Mouse (Mus musculus): ENCODE measurements around the gene Atp6v1g3. TPM values are rescaled to one million over a fixed set of nuclear protein-coding genes. Genes with fewer than 3 reads are reported as not detected.

The Atp6v1g3 gene
- polyA plus RNA-seq, 1 experiment from 2014 or later: not detected

DNA sequence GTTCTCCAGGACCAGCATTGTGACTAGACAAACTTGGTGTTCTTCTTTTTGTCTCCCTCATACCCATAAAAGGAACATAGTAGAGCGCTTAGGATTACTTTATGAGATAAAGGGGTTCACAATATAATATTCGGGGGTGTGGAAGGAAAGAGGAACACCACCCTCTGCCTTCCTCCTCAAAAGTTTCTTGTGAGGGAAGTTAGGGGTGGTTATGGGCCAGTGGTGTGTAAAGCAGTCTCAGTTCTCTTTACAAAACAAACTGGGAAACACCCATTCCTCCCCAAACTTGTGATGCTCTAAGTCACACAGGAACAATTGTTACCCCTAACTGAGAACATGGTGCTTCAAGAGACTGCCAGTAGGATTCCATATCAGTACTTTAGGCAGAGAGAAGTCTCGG lies 12.0 kb upstream of the Atp6v1g3 start:
- Histone ChIP-seq H3K36me3 (replicated peaks; ENCODE audit: insufficient read depth, low read length) (no peaks in the 10 kb centered on the region), H3K9me3 (ENCODE audit: low read length) (no peaks in the 10 kb centered on the region), H3K4me1 (ENCODE audit: insufficient read depth) (no peaks in the 10 kb centered on the region), H3K4me2 (ENCODE audit: low read depth, low read length) (no peak overlapping the region), H3K9ac (replicated peaks) (no peak overlapping the region), H3K27me3 (ENCODE audit: insufficient read depth, low read length) (no peaks in the 10 kb centered on the region), H3K4me3 (ENCODE audit: low read depth, low read length) (no peak overlapping the region), H3K27ac (ENCODE audit: low read depth) (no peak overlapping the region)
- ATAC-seq: no peak
- WGBS (ENCODE audit: insufficient replicate concordance): 66% methylated on average over 3 of the region's 3 CpGs
- DNase-seq: no peak
- TF ChIP-seq CTCF (IDR thresholded peaks at IDR 0.05; ENCODE audit: low read depth): no peak
- TF ChIP-seq EP300 (IDR thresholded peaks at IDR 0.05; ENCODE audit: low read depth): no peak

DNA sequence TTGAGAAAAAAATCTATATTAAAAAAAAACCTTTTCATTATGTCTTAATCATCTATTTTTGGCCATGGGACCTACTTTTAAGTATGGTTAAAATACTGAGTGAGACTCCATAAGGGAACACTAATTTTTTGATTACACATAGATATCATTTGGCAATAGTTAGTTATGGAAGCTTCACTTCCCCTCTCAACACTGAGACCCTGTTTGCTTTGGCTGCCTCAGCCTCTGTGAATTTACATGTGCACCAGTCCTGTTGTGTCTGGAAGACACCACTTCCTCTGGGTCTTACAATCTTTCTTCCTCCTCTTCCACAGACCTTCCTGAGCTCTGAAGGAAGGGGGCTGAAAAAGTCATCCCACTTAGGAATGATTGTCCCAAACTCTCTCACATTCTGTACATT lies 11.1 kb upstream of the Atp6v1g3 start:
- H3K9ac ChIP-seq (replicated peaks): no peak overlapping the region
- no peak overlapping the region for H3K4me2 ChIP-seq (ENCODE audit: low read depth, low read length)
- TF ChIP-seq CTCF (IDR thresholded peaks at IDR 0.05; ENCODE audit: low read depth) (no peak), EP300 (IDR thresholded peaks at IDR 0.05; ENCODE audit: low read depth) (no peak)
- no peaks in the 10 kb centered on the region for H3K4me1 ChIP-seq (ENCODE audit: insufficient read depth)
- H3K27me3 ChIP-seq (ENCODE audit: insufficient read depth, low read length): no peaks in the 10 kb centered on the region
- DNase-seq: no peak
- no peak overlapping the region for H3K27ac ChIP-seq (ENCODE audit: low read depth)
- H3K9me3 ChIP-seq (ENCODE audit: low read length): no peaks in the 10 kb centered on the region
- no peaks in the 10 kb centered on the region for H3K36me3 ChIP-seq (replicated peaks; ENCODE audit: insufficient read depth, low read length)
- H3K4me3 ChIP-seq (ENCODE audit: low read depth, low read length): no peak overlapping the region
- no peak for ATAC-seq

DNA sequence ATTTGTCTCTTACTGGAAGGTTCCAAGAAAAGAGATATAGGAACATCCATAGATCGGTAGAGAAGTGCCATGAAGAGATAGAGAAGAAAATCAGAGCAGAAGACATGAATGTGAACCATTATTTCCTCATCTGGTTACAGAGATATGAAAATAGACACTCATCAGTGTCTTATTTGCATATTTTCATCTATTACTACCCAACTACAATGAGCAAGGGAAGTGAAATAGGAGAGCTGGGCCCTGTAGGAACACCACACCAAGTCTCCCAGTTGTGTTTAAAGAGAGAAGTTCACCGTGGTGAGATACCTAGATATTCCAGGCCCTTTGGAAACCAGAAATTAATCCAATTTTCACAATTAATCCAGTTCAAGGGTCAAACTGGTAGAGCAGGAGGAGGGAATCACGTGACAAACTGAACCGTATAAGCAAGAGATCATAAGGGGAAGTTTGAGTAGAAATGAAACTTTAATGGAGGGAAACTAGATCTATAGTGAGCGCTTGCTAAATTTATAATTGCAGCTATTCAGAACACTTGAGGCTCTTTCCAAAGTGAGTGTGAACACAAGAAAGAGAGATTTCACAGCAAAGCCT lies 6.0 kb upstream of the Atp6v1g3 start:
- Histone ChIP-seq H3K27me3 (ENCODE audit: insufficient read depth, low read length) (no peaks in the 10 kb centered on the region), H3K36me3 (replicated peaks; ENCODE audit: insufficient read depth, low read length) (no peaks in the 10 kb centered on the region), H3K9me3 (ENCODE audit: low read length) (no peaks in the 10 kb centered on the region), H3K9ac (replicated peaks) (no peak overlapping the region), H3K27ac (ENCODE audit: low read depth) (no peak overlapping the region; the same call in 1 of the 2 replicates), H3K4me1 (ENCODE audit: insufficient read depth) (no peaks in the 10 kb centered on the region), H3K4me2 (ENCODE audit: low read depth, low read length) (no peak overlapping the region), H3K4me3 (ENCODE audit: low read depth, low read length) (no peak overlapping the region)
- TF ChIP-seq CTCF (IDR thresholded peaks at IDR 0.05; ENCODE audit: low read depth): no peak
- TF ChIP-seq EP300 (IDR thresholded peaks at IDR 0.05; ENCODE audit: low read depth): no peak
- ATAC-seq: no peak
- 60% methylated on average over 5 of the region's 5 CpGs for WGBS (ENCODE audit: insufficient replicate concordance)
- DNase-seq: no peak

DNA sequence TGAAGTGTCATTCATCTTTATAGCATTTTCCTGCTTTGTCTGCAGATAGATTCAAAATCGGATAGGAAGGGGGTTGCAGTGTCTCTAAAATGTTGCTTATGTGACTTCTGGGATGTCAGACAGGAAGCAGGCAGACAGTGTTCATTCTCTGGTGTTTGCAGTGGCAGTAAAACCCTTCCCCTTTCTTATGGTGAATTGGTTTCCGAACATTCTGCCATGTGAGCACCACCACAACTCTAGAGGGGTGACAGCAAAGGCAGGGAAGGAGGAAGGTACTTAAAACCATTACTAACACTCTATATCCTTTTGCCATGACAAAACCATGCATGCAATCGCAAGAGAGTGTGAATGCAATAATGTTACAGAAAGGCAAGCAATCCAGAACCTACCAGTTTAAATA lies 1.4 kb downstream of the Atp6v1g3 start:
- DNase-seq (no peak), ATAC-seq (no peak)
- H3K4me2 ChIP-seq (ENCODE audit: low read depth, low read length): no peak overlapping the region
- H3K27ac ChIP-seq (ENCODE audit: low read depth): no peak overlapping the region
- H3K4me3 ChIP-seq (ENCODE audit: low read depth, low read length): no peak overlapping the region
- no peak for TF ChIP-seq EP300 (IDR thresholded peaks at IDR 0.05; ENCODE audit: low read depth)
- no peak for TF ChIP-seq CTCF (IDR thresholded peaks at IDR 0.05; ENCODE audit: low read depth)
- no peak overlapping the region for H3K9ac ChIP-seq (replicated peaks)
- no peaks in the 10 kb centered on the region for H3K27me3 ChIP-seq (ENCODE audit: insufficient read depth, low read length)
- no peaks in the 10 kb centered on the region for H3K9me3 ChIP-seq (ENCODE audit: low read length)
- H3K4me1 ChIP-seq (ENCODE audit: insufficient read depth): no peaks in the 10 kb centered on the region
- H3K36me3 ChIP-seq (replicated peaks; ENCODE audit: insufficient read depth, low read length): no peaks in the 10 kb centered on the region
- 35% methylated on average over 3 of the region's 3 CpGs for WGBS (ENCODE audit: insufficient replicate concordance)

DNA sequence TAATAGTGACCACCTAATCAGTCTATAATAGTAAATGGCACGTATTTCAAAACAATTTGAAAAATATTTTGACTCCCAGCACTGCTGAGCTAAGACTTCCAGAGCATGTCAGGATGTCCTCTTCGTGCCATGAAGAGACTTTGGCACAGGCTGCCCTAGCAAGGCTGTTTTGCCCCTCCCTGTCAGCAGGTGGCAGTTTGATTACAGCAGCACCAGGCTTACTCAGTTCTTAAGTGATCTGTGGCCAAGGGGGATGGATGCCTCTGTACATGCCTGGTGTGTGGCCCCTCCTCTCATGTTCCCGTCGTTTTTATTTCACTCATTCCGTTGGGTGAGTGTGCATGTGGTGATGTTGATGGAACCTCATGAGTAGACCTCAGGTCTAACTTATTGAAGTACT lies 2.3 kb downstream of the Atp6v1g3 start:
- ATAC-seq: no peak
- Histone ChIP-seq H3K4me1 (ENCODE audit: insufficient read depth) (no peaks in the 10 kb centered on the region), H3K9ac (replicated peaks) (no peak overlapping the region), H3K27ac (ENCODE audit: low read depth) (no peak overlapping the region), H3K36me3 (replicated peaks; ENCODE audit: insufficient read depth, low read length) (no peaks in the 10 kb centered on the region), H3K27me3 (ENCODE audit: insufficient read depth, low read length) (no peaks in the 10 kb centered on the region), H3K4me3 (ENCODE audit: low read depth, low read length) (no peak overlapping the region), H3K9me3 (ENCODE audit: low read length) (no peaks in the 10 kb centered on the region), H3K4me2 (ENCODE audit: low read depth, low read length) (no peak overlapping the region)
- DNase-seq: no peak
- 55% methylated on average over 5 of the region's 5 CpGs for WGBS (ENCODE audit: insufficient replicate concordance)
- TF ChIP-seq EP300 (IDR thresholded peaks at IDR 0.05; ENCODE audit: low read depth) (no peak), CTCF (IDR thresholded peaks at IDR 0.05; ENCODE audit: low read depth) (peak; percentile 47)

DNA sequence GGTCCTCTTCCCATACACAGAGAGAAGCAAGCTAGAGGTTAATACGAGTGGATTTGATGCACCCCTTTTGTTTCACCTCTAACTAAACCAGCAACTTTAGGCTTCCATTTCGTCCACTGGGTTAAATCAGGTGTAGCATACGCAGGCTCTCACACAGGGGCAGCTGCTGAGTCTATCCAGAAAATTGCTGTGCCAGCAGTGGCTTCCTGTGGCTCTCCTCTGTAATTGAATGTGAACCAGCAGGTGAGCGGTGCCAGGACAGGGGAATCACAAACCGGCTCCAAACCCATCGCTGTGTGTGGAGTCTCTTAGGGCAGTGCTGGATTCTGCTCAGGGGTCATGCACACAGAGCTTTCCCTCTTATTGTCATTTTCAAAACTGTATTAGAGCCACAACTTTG lies 7.6 kb downstream of the Atp6v1g3 start:
- 72% methylated on average over 6 of the region's 6 CpGs for WGBS (ENCODE audit: insufficient replicate concordance)
- ATAC-seq: no peak
- H3K36me3 ChIP-seq (replicated peaks; ENCODE audit: insufficient read depth, low read length): no peaks in the 10 kb centered on the region

More for the DNA sequence above, 7.6 kb downstream of the Atp6v1g3 start:
- no peak overlapping the region for H3K27ac ChIP-seq (ENCODE audit: low read depth)
- no peak overlapping the region for H3K9ac ChIP-seq (replicated peaks)
- no peaks in the 10 kb centered on the region for H3K27me3 ChIP-seq (ENCODE audit: insufficient read depth, low read length)
- no peaks in the 10 kb centered on the region for H3K4me1 ChIP-seq (ENCODE audit: insufficient read depth)
- TF ChIP-seq EP300 (IDR thresholded peaks at IDR 0.05; ENCODE audit: low read depth): no peak
- no peak for TF ChIP-seq CTCF (IDR thresholded peaks at IDR 0.05; ENCODE audit: low read depth)
- H3K4me2 ChIP-seq (ENCODE audit: low read depth, low read length): no peak overlapping the region
- no peaks in the 10 kb centered on the region for H3K9me3 ChIP-seq (ENCODE audit: low read length)
- no peak overlapping the region for H3K4me3 ChIP-seq (ENCODE audit: low read depth, low read length)
- DNase-seq: no peak

All from liver, postnatal 0 days (tissue).